Mouse (Mus musculus) forebrain, embryonic 14.5 days (tissue): Measurements from ENCODE around the gene Map9. TPM values are rescaled to one million over a fixed set of nuclear protein-coding genes. Genes with fewer than 3 reads are reported as not detected.
"Not testable (repeated sequence)": the region's sequence is repeated elsewhere in the genome, so short reads cannot be mapped to it uniquely, and the experiment has no call there.

Experiments
- ATAC-seq: fragments of 200-750 bp; cut with Nextera tagmentation; 2 replicates; pipeline ENCODE4 v1.8.0; 2017; ENCODE audit warnings: mild to moderate bottlenecking, moderate library complexity
- DNase-seq: peaks from one replicate; pipeline ENCODE4 v3.0.0-alpha.2; 2015; ENCODE audit warnings: low spot score
- H3K27ac ChIP-seq: fragments of 300-500 bp; sonication (generic); 2 replicates; pipeline ENCODE4 v1.5.1; 2014; ENCODE audit warnings: low read depth, mild to moderate bottlenecking, control low read depth, low read length, moderate library complexity
- H3K27me3 ChIP-seq: fragments of 300-500 bp; sonication (generic); replicated peaks from 2 replicates; pipeline ENCODE4 v1.6.1; 2014; ENCODE audit warnings: low read length, control low read depth, mixed read lengths; ENCODE audit not compliant: control insufficient read depth, insufficient read depth
- H3K36me3 ChIP-seq: fragments of 300-500 bp; sonication (generic); 2 replicates; pipeline ENCODE4 v1.6.1; 2014; ENCODE audit warnings: low read length, control low read depth; ENCODE audit not compliant: control insufficient read depth, insufficient read depth
- H3K4me1 ChIP-seq: fragments of 300-500 bp; sonication (generic); 2 replicates; pipeline ENCODE4 v1.6.1; 2014; ENCODE audit warnings: antibody characterized with exemption, low read length, control low read depth; ENCODE audit not compliant: control insufficient read depth, insufficient read depth
- H3K4me2 ChIP-seq: fragments of 300-500 bp; sonication (generic); 2 replicates; pipeline ENCODE4 v1.6.1; 2014; ENCODE audit warnings: mild to moderate bottlenecking, control low read depth, low read length
- H3K4me3 ChIP-seq: fragments of 300-500 bp; sonication (generic); 2 replicates; pipeline ENCODE4 v1.5.1; 2014; ENCODE audit warnings: low read depth, low read length, control low read depth
- H3K9ac ChIP-seq: fragments of 300-500 bp; sonication (generic); 2 replicates; pipeline ENCODE4 v1.6.1; 2014; ENCODE audit warnings: mild to moderate bottlenecking, low read length, control low read depth, moderate library complexity
- H3K9me3 ChIP-seq: fragments of 300-500 bp; sonication (generic); replicated peaks from 2 replicates; pipeline ENCODE4 v1.6.1; 2016; ENCODE audit warnings: low read length, control low read depth, mixed read lengths; ENCODE audit not compliant: control insufficient read depth
- WGBS: fragments of 180-500 bp; shearing (Covaris S2); extraction: QIAGEN DNeasy Blood & Tissue Kit; methylation state at CpG from one replicate; pipeline ENCODE4 v1.1.7; 2014; 5-methylcytosine and 5-hydroxymethylcytosine counted together
- polyA plus RNA-seq: library from polyadenylated mRNA; unstranded; fragments of >200 nt; fragmentation: Nextera tagmentation; extraction: Ambion mirVana; gene quantifications from 2 replicates; pipeline ENCODE4 v1.2.1, GENCODE M21; 2014

The Map9 gene
- 66.1 and 89.6 TPM in 2 replicates for polyA plus RNA-seq

GRCm38 (mm10) chr3:82357797-82358524 is at the start of gene Map9:
TSS of gene Map9 (plus strand) at chr3:82358044.
- H3K9me3 ChIP-seq: no peaks in the 10 kb centered on the region
- DNase-seq (peak; percentile 100), ATAC-seq (peak; percentile 100)
- peak within 1 kb of the TSS; percentile 78; the same call in 1 of the 2 replicates for H3K27ac ChIP-seq
- WGBS: under 1% methylated on average over 54 of the region's 54 CpGs
- no peaks in the 10 kb centered on the region for H3K4me1 ChIP-seq
- H3K4me2 ChIP-seq: peak within 1 kb of the TSS; percentile 53
- peaks cover 14% of the 10 kb centered on the region; the same call in 1 of the 2 replicates for H3K36me3 ChIP-seq
- peak within 1 kb of the TSS; percentile 77 for H3K4me3 ChIP-seq
- peak within 1 kb of the TSS; percentile 78 for H3K9ac ChIP-seq
- H3K27me3 ChIP-seq: no peaks in the 10 kb centered on the region

- Histone ChIP-seq H3K4me2 (no peak overlapping the region), H3K36me3 (no peaks in the 10 kb centered on the region), H3K9ac (no peak overlapping the region), H3K27ac (no peak overlapping the region), H3K27me3 (no peaks in the 10 kb centered on the region), H3K9me3 (no peaks in the 10 kb centered on the region), H3K4me3 (no peak overlapping the region), H3K4me1 (no peaks in the 10 kb centered on the region)
- ATAC-seq (no peak), DNase-seq (no peak)
- WGBS: 86% methylated on average over 4 of the region's 4 CpGs
Measured at GRCm38 (mm10) chr3:82315728-82316127, 42.1 kb upstream of the Map9 start.

- WGBS: 95% methylated on average over 1 of the region's 1 CpGs
- H3K36me3 ChIP-seq, H3K27me3 ChIP-seq, H3K4me1 ChIP-seq, H3K9me3 ChIP-seq, H3K4me3 ChIP-seq, H3K9ac ChIP-seq, ATAC-seq, H3K27ac ChIP-seq, H3K4me2 ChIP-seq, DNase-seq: not testable (repeated sequence)
Measured at GRCm38 (mm10) chr3:82326736-82327135, 31.1 kb upstream of the Map9 start.

- no peak overlapping the region for H3K4me2 ChIP-seq
- H3K9ac ChIP-seq: no peak overlapping the region
- H3K27ac ChIP-seq: no peak overlapping the region
- no peak for ATAC-seq
- H3K4me1 ChIP-seq: peaks cover 4% of the 10 kb centered on the region; the same call in 1 of the 2 replicates
- WGBS: 94% methylated on average over 1 of the region's 1 CpGs
- H3K27me3 ChIP-seq: no peaks in the 10 kb centered on the region
- no peak overlapping the region for H3K4me3 ChIP-seq
- no peaks in the 10 kb centered on the region for H3K36me3 ChIP-seq
- no peaks in the 10 kb centered on the region for H3K9me3 ChIP-seq
- DNase-seq: no peak
Measured at GRCm38 (mm10) chr3:82332067-82332466, 25.8 kb upstream of the Map9 start.

- no peak for ATAC-seq
- no peaks in the 10 kb centered on the region for H3K27me3 ChIP-seq
- H3K9me3 ChIP-seq: no peaks in the 10 kb centered on the region
- H3K9ac ChIP-seq: no peak overlapping the region
- no peak overlapping the region for H3K27ac ChIP-seq
- 87% methylated on average over 4 of the region's 4 CpGs for WGBS
- no peaks in the 10 kb centered on the region for H3K36me3 ChIP-seq
- H3K4me1 ChIP-seq: peaks cover 4% of the 10 kb centered on the region; the same call in 1 of the 2 replicates
- H3K4me2 ChIP-seq: no peak overlapping the region
- no peak overlapping the region for H3K4me3 ChIP-seq
- no peak for DNase-seq
Measured at GRCm38 (mm10) chr3:82332536-82332935, 25.3 kb upstream of the Map9 start.

- Histone ChIP-seq H3K9ac (peak overlapping the region; percentile 38), H3K27me3 (no peaks in the 10 kb centered on the region), H3K9me3 (no peaks in the 10 kb centered on the region), H3K27ac (no peak overlapping the region), H3K4me3 (peak overlapping the region; percentile 23), H3K36me3 (no peaks in the 10 kb centered on the region), H3K4me1 (peaks cover 4% of the 10 kb centered on the region; the same call in 1 of the 2 replicates), H3K4me2 (peak overlapping the region; percentile 53)
- peak; percentile 90 for ATAC-seq
- peak; percentile 89 for DNase-seq
- WGBS: 9% methylated on average over 16 of the region's 16 CpGs
Measured at GRCm38 (mm10) chr3:82333128-82333969, 24.5 kb upstream of the Map9 start.

- ATAC-seq (no peak), DNase-seq (no peak)
- H3K36me3 ChIP-seq: no peaks in the 10 kb centered on the region
- H3K4me1 ChIP-seq: no peaks in the 10 kb centered on the region
- H3K9ac ChIP-seq: no peak overlapping the region
- H3K27me3 ChIP-seq: no peaks in the 10 kb centered on the region
- 86% methylated on average over 10 of the region's 10 CpGs for WGBS
- no peak overlapping the region for H3K4me3 ChIP-seq
- no peak overlapping the region for H3K4me2 ChIP-seq
- no peaks in the 10 kb centered on the region for H3K9me3 ChIP-seq
- no peak overlapping the region for H3K27ac ChIP-seq
Measured at GRCm38 (mm10) chr3:82340111-82340510, 17.7 kb upstream of the Map9 start.

- H3K4me1 ChIP-seq: no peaks in the 10 kb centered on the region
- H3K4me2 ChIP-seq: no peak overlapping the region
- H3K4me3 ChIP-seq: no peak overlapping the region
- DNase-seq: no peak
- no peak overlapping the region for H3K27ac ChIP-seq
- H3K27me3 ChIP-seq: no peaks in the 10 kb centered on the region
- 55% methylated on average over 2 of the region's 2 CpGs for WGBS
- no peaks in the 10 kb centered on the region for H3K36me3 ChIP-seq
- no peak overlapping the region for H3K9ac ChIP-seq
- no peak for ATAC-seq
- H3K9me3 ChIP-seq: no peaks in the 10 kb centered on the region
Measured at GRCm38 (mm10) chr3:82348277-82348860, 9.5 kb upstream of the Map9 start.
